In the genomic region with DNA sequence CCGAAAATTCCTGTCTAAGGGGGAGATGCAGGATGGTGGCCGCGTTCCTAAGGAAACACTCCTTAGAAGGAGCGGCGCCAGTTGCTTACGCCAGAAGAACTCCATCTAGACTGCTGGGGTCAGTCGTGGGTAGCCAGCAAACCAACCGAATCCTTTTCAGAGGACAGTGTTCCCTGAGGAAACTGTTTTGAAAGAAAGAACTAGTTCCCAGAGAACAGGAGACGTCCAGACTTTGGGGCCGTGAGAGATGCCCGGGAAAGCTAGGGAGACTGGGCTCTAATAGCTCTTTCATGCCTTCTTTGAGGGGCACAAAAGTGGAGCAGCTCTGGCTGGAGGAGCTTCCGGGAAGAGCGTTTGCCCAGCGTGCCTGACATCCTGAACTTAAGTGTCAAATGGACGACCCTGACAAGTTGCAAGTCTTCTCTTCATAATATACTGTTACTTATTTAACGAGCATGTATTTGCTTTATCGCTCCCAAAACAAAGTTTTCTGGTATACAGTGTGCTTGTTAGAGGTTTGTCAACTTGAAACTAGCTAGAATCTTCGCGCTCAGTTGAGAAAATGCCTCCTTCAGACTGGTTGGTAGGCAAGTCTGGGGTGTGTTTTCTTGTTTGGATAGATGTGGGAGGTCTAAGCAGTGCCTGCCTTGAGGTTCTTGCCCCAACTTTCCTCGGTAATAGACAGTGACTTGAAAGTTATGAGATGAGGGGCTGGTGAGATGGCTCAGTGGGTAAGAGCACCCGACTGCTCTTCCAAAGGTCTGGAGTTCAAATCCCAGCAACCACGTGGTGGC, we compare ENCODE assay signal across 9 mouse cellular contexts. TPM values are rescaled to one million over a fixed set of nuclear protein-coding genes. Genes with fewer than 3 reads are reported as not detected.
A peak's percentile ranks its signal among the peaks of the same experiment; 100 is the strongest.
DNase-seq lines count a peak whose midpoint lies in the region; ATAC-seq and TF ChIP-seq lines count a peak whose summit lies in the region.
"Had no signal": no experiment of that assay in that cellular context is flagged by ENCODE, and none has a peak within 500 bp of the region (broad histone marks: within the 10 kb centered on the region; RNA-seq: fewer than 3 reads in every experiment).

No protein-coding gene starts in this region.

- H3K9me3 ChIP-seq in limb, embryonic 12.5 days, result no peaks in the 10 kb centered on the region

- H3K27ac ChIP-seq in bone marrow macrophage, adult 2 months (ENCODE audit: insufficient read depth, low read depth, low read length), result peak overlapping the region; percentile 96
- peak overlapping the region; percentile 95 for H3K27ac ChIP-seq in limb, embryonic 12.5 days

- TF ChIP-seq CTCF in lung, adult 2 months (IDR thresholded peaks at IDR 0.05; ENCODE audit: insufficient read depth, low read length), result no peak
- TF ChIP-seq CTCF in bone marrow macrophage, adult 2 months (IDR thresholded peaks at IDR 0.05; ENCODE audit: low read depth, low read length), result 0 out of 2 replicates have a peak, but pooled peaks have one; percentile 24

- peak overlapping the region; percentile 73 for H3K4me2 ChIP-seq in limb, embryonic 12.5 days

- DNase-seq in lung, adult 2 months, result no peak
- DNase-seq in lung, adult 18-20 months, result no peak
- peak; percentile 30 for DNase-seq in fibroblast of lung, adult 2 months (ENCODE audit: low read depth)
- peak; percentile 54 for DNase-seq in naive thymus-derived CD4-positive, alpha-beta T cell, adult 2 months (ENCODE audit: low read depth)
- DNase-seq in adrenal gland, adult 18-20 months (ENCODE audit: low spot score in 2 of 2), result no peak
- no peak for DNase-seq in spleen, postnatal 14 days (ENCODE audit: low spot score in 2 of 2)

- no peak for TF ChIP-seq POLR2A in lung, adult 2 months (IDR thresholded peaks at IDR 0.05; ENCODE audit: borderline replicate concordance, extremely low read depth, low read depth, low read length)
- TF ChIP-seq POLR2A in bone marrow macrophage, adult 2 months (IDR thresholded peaks at IDR 0.05; ENCODE audit: borderline replicate concordance, low read depth, low read length), result no peak

- peak overlapping the region; percentile 83 for H3K4me3 ChIP-seq in lung, adult 2 months (replicated peaks; ENCODE audit: extremely low read depth, low read depth, low read length)
- peak overlapping the region; percentile 76 for H3K4me3 ChIP-seq in bone marrow macrophage, adult 2 months (ENCODE audit: insufficient read depth, low read length)
- peak overlapping the region; percentile 61 for H3K4me3 ChIP-seq in limb, embryonic 12.5 days (replicated peaks)

- no peaks in the 10 kb centered on the region for H3K4me1 ChIP-seq in lung, adult 2 months (ENCODE audit: control insufficient read depth, insufficient read depth, low read length)
- H3K4me1 ChIP-seq in bone marrow macrophage, adult 2 months (ENCODE audit: control insufficient read depth, insufficient read depth, low read length), result peaks cover 15% of the 10 kb centered on the region
- H3K4me1 ChIP-seq in limb, embryonic 12.5 days (replicated peaks), result peaks cover 10% of the 10 kb centered on the region; the same call in 1 of the 2 replicates

- H3K36me3 ChIP-seq in limb, embryonic 12.5 days, result peaks cover 25% of the 10 kb centered on the region

- WGBS in lung, adult 2 months, result 3% methylated on average over 22 of the region's 22 CpGs
- 6% methylated on average over 22 of the region's 22 CpGs for WGBS in limb, embryonic 12.5 days

- H3K27me3 ChIP-seq in limb, embryonic 12.5 days, result no peaks in the 10 kb centered on the region

- H3K9ac ChIP-seq in limb, embryonic 12.5 days (replicated peaks), result peak overlapping the region; percentile 65

- ATAC-seq in limb, embryonic 12.5 days (ENCODE audit: insufficient number of reproducible peaks, insufficient read depth, low FRiP score, low TSS enrichment, low read depth), result peak; percentile 34; the same call in 1 of the 2 replicates

RNA-seq across cellular contexts. Expression of a gene that starts 0.8 kb away (rescaled TPM):
- 59.2 and 65.6 TPM in 2 replicates for polyA plus RNA-seq in lung, adult 2 months (2012; rRNA removed)
- polyA plus RNA-seq in bone marrow macrophage, adult 2 months (2012; ENCODE audit: insufficient read depth, insufficient read length, missing spikeins), result 29.4 and 29.9 TPM in 2 replicates
- polyA plus RNA-seq in limb, embryonic 12.5 days (2016; fragmentation: Nextera tagmentation; extraction: Ambion mirVana), result 154 and 158 TPM in 2 replicates
- 10 to 100 TPM; 30.6 to 37.2 TPM for total RNA-seq in adrenal gland, adult 18-20 months (2021)

RNA-seq across cellular contexts. Expression of a gene that starts 27.9 kb away (rescaled TPM):
- 4.8 and 5.0 TPM in 2 replicates for polyA plus RNA-seq in lung, adult 2 months (2012; rRNA removed)
- polyA plus RNA-seq in bone marrow macrophage, adult 2 months (2012; ENCODE audit: insufficient read depth, insufficient read length, missing spikeins), result not detected in 2 replicates
- 0.13 and 0.24 TPM in 2 replicates for polyA plus RNA-seq in limb, embryonic 12.5 days (2016; fragmentation: Nextera tagmentation; extraction: Ambion mirVana)
- under 1 TPM; 0.60 to 0.67 TPM for total RNA-seq in adrenal gland, adult 18-20 months (2021)

RNA-seq across cellular contexts. Expression of a gene that starts 42.3 kb away (rescaled TPM):
- polyA plus RNA-seq in lung, adult 2 months (2012; rRNA removed), result 68.1 and 76.5 TPM in 2 replicates
- polyA plus RNA-seq in bone marrow macrophage, adult 2 months (2012; ENCODE audit: insufficient read depth, insufficient read length, missing spikeins), result 11.0 and 16.2 TPM in 2 replicates
- 74.6 TPM in 2 replicates for polyA plus RNA-seq in limb, embryonic 12.5 days (2016; fragmentation: Nextera tagmentation; extraction: Ambion mirVana)
- total RNA-seq in adrenal gland, adult 18-20 months (2021), result 10 to 100 TPM; 46.0 to 50.6 TPM

RNA-seq across cellular contexts. Expression of a gene that starts 43.1 kb away (rescaled TPM):
- polyA plus RNA-seq in lung, adult 2 months (2012; rRNA removed), result 0.05 TPM in 1 of 2 replicates, not detected in the other
- not detected in 2 replicates for polyA plus RNA-seq in bone marrow macrophage, adult 2 months (2012; ENCODE audit: insufficient read depth, insufficient read length, missing spikeins)
- not detected in 2 replicates for polyA plus RNA-seq in limb, embryonic 12.5 days (2016; fragmentation: Nextera tagmentation; extraction: Ambion mirVana)
- 1 to 10 TPM; 1.6 to 2.6 TPM for total RNA-seq in adrenal gland, adult 18-20 months (2021)
- polyA plus RNA-seq: large intestine, adult 2 months had no signal

Comparison
In these comparisons a context has a peak if more than half of its experiments do, and no peak if none do; other contexts are left out.
1. DNase-seq: peak in fibroblast of lung, adult 2 months (single experiment) and naive thymus-derived CD4-positive, alpha-beta T cell, adult 2 months (single experiment); none in lung, adult 2 months (single experiment), lung, adult 18-20 months (0 of 2), adrenal gland, adult 18-20 months (0 of 2) and spleen, postnatal 14 days (0 of 2).
2. Peak in every context shown above with its lines, with median percentiles within 50 percentile points of each other: H3K4me3 ChIP-seq.